Mouse (Mus musculus) C2C12 (cell line): ENCODE measurements around the gene Nlrx1.

Experiments
- CEBPB ChIP-seq: IDR thresholded peaks from one replicate; pipeline ENCODE4 v1.6.1; 2011; ENCODE audit warnings: low read depth, mild to moderate bottlenecking, control low read depth, moderate library complexity
- CTCF ChIP-seq: IDR thresholded peaks from one replicate; pipeline ENCODE4 v1.5.1; 2011; ENCODE audit not compliant: control insufficient read depth, insufficient read depth, insufficient read length
- MAX ChIP-seq: IDR thresholded peaks from one replicate; pipeline ENCODE4 v1.6.1; 2011; ENCODE audit warnings: mild to moderate bottlenecking, control low read depth
- USF1 ChIP-seq: IDR thresholded peaks from one replicate; pipeline ENCODE4 v1.6.1; 2011; ENCODE audit warnings: low read depth, mild to moderate bottlenecking, control low read depth, moderate library complexity

DNA sequence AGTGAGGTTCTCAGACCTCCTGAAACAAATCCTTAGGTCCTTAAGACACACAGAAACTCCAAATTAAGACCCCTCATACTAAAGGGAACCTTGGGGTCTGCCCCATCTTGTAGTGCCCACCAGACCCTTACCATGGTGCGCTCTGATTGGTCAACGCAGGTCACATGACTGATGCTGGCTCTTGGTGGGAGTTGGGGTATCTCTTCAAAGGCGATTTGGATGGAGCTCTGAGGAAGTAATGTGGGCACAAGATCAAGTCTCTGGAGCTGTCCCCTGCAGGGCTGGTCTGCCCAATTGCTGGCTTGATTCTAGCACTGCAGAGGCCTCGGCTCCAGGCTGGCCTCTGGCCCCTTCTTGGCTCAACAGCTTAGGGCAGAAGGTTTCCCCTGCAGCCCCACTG is 49.1 kb upstream of the Nlrx1 start:
- TF ChIP-seq CTCF (no peak), USF1 (peak; percentile 33), MAX (no peak), CEBPB (no peak)
